Mouse (Mus musculus) brain, embryonic 14.5 days (tissue): ENCODE measurements around the gene Scamp3.

Experiments
- CTCF ChIP-seq: fragments of 200-500 bp; IDR thresholded peaks from 2 replicates; pipeline ENCODE4 v1.5.1; 2012; ENCODE audit warnings: inconsistent platforms, mild to moderate bottlenecking, moderate library complexity, borderline replicate concordance; ENCODE audit not compliant: insufficient read depth, insufficient read length; ENCODE audit errors: extremely low read depth
- POLR2A ChIP-seq: fragments of 200-500 bp; IDR thresholded peaks from 2 replicates; pipeline ENCODE4 v1.6.1; 2012; ENCODE audit warnings: mild to moderate bottlenecking, inconsistent platforms, borderline replicate concordance; ENCODE audit not compliant: poor library complexity, insufficient read depth, insufficient read length, severe bottlenecking; ENCODE audit errors: extremely low read depth

DNA sequence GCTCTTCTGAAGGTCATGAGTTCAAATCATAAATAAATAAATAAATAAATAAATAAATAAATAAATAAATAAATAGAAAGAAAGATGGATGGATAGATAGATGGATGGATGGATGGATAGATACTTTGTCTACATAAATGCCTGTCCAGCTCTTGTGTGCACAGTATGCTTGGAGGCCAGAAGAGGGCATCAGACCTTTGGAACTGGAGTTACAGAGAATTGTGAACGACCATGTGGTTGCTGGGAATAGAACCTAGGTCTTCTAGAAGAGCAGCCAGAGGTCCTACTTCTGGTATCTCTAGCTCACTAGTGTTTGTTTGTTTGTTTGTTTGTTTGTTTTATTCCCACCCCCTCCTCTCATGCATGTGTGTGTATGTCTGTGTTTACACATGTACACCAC is 16.1 kb downstream of the Scamp3 start:
- no peak for TF ChIP-seq POLR2A
- TF ChIP-seq CTCF, result no peak
